Mouse (Mus musculus) kidney, postnatal 4 days (tissue): ENCODE measurements at regions not wholly inside any gene's neighbourhood (a gene's known extent, or its start where the extent isn't known, plus 50 kb on each side); places are given as distances from the start of the nearest gene placed in this dataset.
A peak's percentile ranks its signal among the peaks of the same experiment; 100 is the strongest.
"Not testable (repeated sequence)": the region's sequence is repeated elsewhere in the genome, so short reads cannot be mapped to it uniquely, and the experiment has no call there.

Source experiments
- DNase-seq, 2 experiments: peaks; one replicate each; pipeline ENCODE4 v3.0.0; 2021; ENCODE audit warnings: mixed read lengths in 2 of 2

- no peak for DNase-seq
Observed at GRCm38 (mm10) chr12:64137997-64138396, 336.5 kb downstream of the Fscb start.

GRCm38 (mm10) chr12:64116438-64116837 is 358.1 kb downstream of the Fscb start:
- no peak for DNase-seq

GRCm38 (mm10) chr12:64114476-64114875 is 360.0 kb downstream of the Fscb start:
- no peak for DNase-seq

GRCm38 (mm10) chr12:64104214-64104613 is 370.3 kb downstream of the Fscb start:
- DNase-seq: peak; percentile 33 to 35

GRCm38 (mm10) chr12:64076789-64077188 is 397.7 kb downstream of the Fscb start:
- peak in 1 of 2 experiments; percentile 4 for DNase-seq

- DNase-seq: no peak
Observed at GRCm38 (mm10) chr12:64045528-64045927, 429.0 kb downstream of the Fscb start.

- not testable (repeated sequence) for DNase-seq
Observed at GRCm38 (mm10) chr12:64008631-64009030, 465.9 kb downstream of the Fscb start.
